Mouse (Mus musculus): ENCODE measurements around the gene Tmem88. TPM values are rescaled to one million over a fixed set of nuclear protein-coding genes. Genes with fewer than 3 reads are reported as not detected.

Gene Tmem88
- polyA plus RNA-seq, 1 experiment from 2014 or later, result 96.5 TPM

DNA sequence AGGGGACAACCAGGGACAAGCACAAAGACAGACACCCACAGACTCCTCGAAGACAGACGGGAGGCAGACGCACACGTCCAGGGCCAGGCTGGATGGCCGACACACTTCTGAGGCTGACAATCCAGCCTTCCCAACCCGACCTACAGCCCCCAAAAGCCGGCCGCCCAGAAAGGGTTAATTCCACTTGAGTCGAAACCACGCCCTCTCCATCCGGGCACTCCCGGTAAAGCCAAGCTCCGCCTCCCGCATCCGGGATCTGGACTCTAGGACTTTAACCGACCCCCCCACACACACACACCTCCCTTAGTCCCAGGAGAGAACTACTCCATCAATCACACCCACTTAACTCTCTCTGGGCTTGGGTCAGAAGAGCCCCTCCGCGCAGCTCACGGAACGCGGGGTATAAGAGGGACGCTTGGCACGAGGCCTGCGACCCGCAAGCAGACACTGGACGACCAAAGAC is 13.1 kb upstream of the Tmem88 start:
- TF ChIP-seq EP300 (IDR thresholded peaks at IDR 0.05), result no peak; the same call in 1 of the 2 replicates
- no peak for TF ChIP-seq CTCF (IDR thresholded peaks at IDR 0.05)
- H3K27me3 ChIP-seq (replicated peaks; ENCODE audit: insufficient read depth, low read length), result no peaks in the 10 kb centered on the region
- ATAC-seq (peak; percentile 62), DNase-seq (ENCODE audit: low spot score) (peak; percentile 98)
- H3K36me3 ChIP-seq (ENCODE audit: insufficient read depth, low read length), result peaks cover 19% of the 10 kb centered on the region
- no peaks in the 10 kb centered on the region for H3K9me3 ChIP-seq (ENCODE audit: low read length)
- H3K4me1 ChIP-seq (ENCODE audit: insufficient read depth, low read depth, low read length), result peaks cover 32% of the 10 kb centered on the region
- H3K27ac ChIP-seq (ENCODE audit: low read length), result peak overlapping the region; percentile 100
- H3K9ac ChIP-seq (replicated peaks; ENCODE audit: low read depth), result peak overlapping the region; percentile 93
- WGBS, result 0% methylated on average over 26 of the region's 26 CpGs
- H3K4me2 ChIP-seq (replicated peaks; ENCODE audit: low read depth, low read length), result peak overlapping the region; percentile 97
- H3K4me3 ChIP-seq (ENCODE audit: low read depth, low read length), result peak overlapping the region; percentile 75

DNA sequence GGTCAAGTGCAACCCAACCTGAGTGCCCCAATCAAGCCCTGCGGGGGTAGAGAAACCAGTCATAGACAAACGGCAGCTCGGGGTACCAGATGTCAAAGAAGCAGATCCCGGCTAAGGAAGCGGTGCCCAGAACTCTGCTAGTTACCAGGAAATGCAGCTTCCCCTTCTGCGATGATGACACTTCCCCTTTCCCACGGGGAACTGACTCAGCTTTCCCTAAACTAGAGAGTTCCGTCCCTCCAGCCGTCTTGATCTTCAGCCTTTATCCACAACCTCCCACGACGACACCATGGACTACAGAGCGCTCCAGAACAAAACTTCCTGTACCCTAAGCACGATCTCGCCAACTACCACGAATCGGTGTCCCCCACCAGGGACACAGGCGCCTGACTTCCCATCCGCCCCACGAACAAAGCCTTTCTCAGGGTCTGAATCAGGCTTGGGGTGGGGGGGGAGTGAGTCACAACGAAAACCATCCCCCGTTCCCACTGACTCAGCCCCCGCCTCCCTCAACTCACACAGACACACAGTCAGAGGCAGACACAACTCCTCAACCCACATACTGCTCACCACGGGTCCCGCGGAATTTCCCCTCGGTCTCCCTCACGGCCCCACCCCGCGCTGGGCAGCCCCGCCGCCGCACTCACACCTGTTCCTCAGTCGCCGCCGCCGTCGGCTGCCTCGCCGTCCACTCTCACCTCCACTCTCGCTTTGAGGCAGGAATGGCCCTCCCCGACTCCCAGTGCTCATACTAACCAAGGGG is 12.5 kb upstream of the Tmem88 start:
- peaks cover 25% of the 10 kb centered on the region for H3K36me3 ChIP-seq (ENCODE audit: insufficient read depth, low read length)
- peak; percentile 92 for DNase-seq (ENCODE audit: low spot score)
- peak overlapping the region; percentile 93 for H3K9ac ChIP-seq (replicated peaks; ENCODE audit: low read depth)
- ATAC-seq, result peak; percentile 20
- peak overlapping the region; percentile 75 for H3K4me3 ChIP-seq (ENCODE audit: low read depth, low read length)
- H3K4me2 ChIP-seq (replicated peaks; ENCODE audit: low read depth, low read length), result peak overlapping the region; percentile 97
- H3K9me3 ChIP-seq (ENCODE audit: low read length), result no peaks in the 10 kb centered on the region
- H3K27me3 ChIP-seq (replicated peaks; ENCODE audit: insufficient read depth, low read length), result no peaks in the 10 kb centered on the region
- peaks cover 32% of the 10 kb centered on the region for H3K4me1 ChIP-seq (ENCODE audit: insufficient read depth, low read depth, low read length)
- peak overlapping the region; percentile 100 for H3K27ac ChIP-seq (ENCODE audit: low read length)
- TF ChIP-seq EP300 (IDR thresholded peaks at IDR 0.05) (peak; percentile 79), CTCF (IDR thresholded peaks at IDR 0.05) (no peak)
- 3% methylated on average over 35 of the region's 41 CpGs for WGBS

DNA sequence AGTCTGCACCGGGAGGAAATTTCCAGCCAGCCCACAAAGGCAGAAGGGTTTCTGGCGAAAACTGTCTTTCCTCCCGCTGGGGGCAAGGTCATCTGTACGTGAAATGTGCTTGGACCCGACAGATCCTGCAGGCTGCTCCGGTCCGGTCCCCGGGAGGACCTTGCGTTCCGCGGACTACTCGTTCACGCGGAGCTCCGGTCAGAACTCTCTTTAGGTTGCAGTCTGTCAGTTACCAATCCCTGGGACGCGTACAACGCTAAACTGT is 11.9 kb upstream of the Tmem88 start:
- 0% methylated on average over 18 of the region's 18 CpGs for WGBS
- no peak for TF ChIP-seq EP300 (IDR thresholded peaks at IDR 0.05)
- no peak for TF ChIP-seq CTCF (IDR thresholded peaks at IDR 0.05)
- peaks cover 30% of the 10 kb centered on the region for H3K4me1 ChIP-seq (ENCODE audit: insufficient read depth, low read depth, low read length)

DNA sequence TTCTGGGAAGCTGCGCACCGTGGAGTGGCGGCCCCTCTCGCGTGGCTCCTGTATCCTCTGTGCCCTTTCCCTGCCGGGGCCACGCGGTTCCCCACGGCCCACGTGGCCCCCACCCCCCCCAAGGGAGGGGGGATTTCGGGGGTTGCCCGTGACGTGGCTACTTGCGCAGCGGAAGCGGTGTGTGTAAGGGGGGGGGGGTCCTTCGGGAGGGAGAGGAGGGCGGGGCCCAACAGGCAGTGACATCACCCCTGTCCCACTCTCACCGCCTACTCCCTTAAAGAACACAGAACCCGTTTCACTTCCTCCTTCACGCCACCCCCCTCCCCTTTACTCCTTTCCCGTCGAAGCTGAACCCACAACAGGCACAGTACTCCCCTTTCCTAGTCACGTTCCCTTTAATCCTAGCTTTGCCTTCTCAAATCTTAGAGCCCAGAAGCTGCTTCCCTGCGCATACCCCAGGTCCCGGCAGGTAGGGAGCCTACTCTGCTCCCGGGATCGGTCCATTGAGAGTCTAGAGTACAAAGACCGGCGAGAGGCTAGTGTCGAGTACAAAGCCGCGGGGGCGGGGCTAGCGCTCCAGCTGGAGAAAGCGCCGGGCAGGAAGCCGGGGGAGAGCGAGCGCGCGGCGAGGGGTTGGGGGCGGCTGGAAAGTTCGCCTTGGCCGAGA is 11.5 kb upstream of the Tmem88 start:
- H3K36me3 ChIP-seq (ENCODE audit: insufficient read depth, low read length), result peaks cover 34% of the 10 kb centered on the region
- peak overlapping the region; percentile 75 for H3K4me3 ChIP-seq (ENCODE audit: low read depth, low read length)
- peak overlapping the region; percentile 97 for H3K4me2 ChIP-seq (replicated peaks; ENCODE audit: low read depth, low read length)
- TF ChIP-seq EP300 (IDR thresholded peaks at IDR 0.05) (peak; percentile 76), CTCF (IDR thresholded peaks at IDR 0.05) (0 out of 2 replicates have a peak, but pooled peaks have one; percentile 1)
- under 1% methylated on average over 34 of the region's 46 CpGs for WGBS
- ATAC-seq (peak; percentile 64), DNase-seq (ENCODE audit: low spot score) (peak; percentile 97)
- H3K9me3 ChIP-seq (ENCODE audit: low read length), result no peaks in the 10 kb centered on the region
- H3K27me3 ChIP-seq (replicated peaks; ENCODE audit: insufficient read depth, low read length), result no peaks in the 10 kb centered on the region
- peak overlapping the region; percentile 93 for H3K9ac ChIP-seq (replicated peaks; ENCODE audit: low read depth)
- peak overlapping the region; percentile 100 for H3K27ac ChIP-seq (ENCODE audit: low read length)
- peaks cover 26% of the 10 kb centered on the region for H3K4me1 ChIP-seq (ENCODE audit: insufficient read depth, low read depth, low read length)

More for the DNA sequence above, 11.9 kb upstream of the Tmem88 start:
- DNase-seq (ENCODE audit: low spot score) (no peak), ATAC-seq (no peak)
- no peaks in the 10 kb centered on the region for H3K27me3 ChIP-seq (replicated peaks; ENCODE audit: insufficient read depth, low read length)
- H3K4me3 ChIP-seq (ENCODE audit: low read depth, low read length), result peak overlapping the region; percentile 75
- H3K4me2 ChIP-seq (replicated peaks; ENCODE audit: low read depth, low read length), result peak overlapping the region; percentile 97
- H3K9me3 ChIP-seq (ENCODE audit: low read length), result no peaks in the 10 kb centered on the region
- H3K27ac ChIP-seq (ENCODE audit: low read length), result peak overlapping the region; percentile 100
- H3K36me3 ChIP-seq (ENCODE audit: insufficient read depth, low read length), result peaks cover 30% of the 10 kb centered on the region
- peak overlapping the region; percentile 93 for H3K9ac ChIP-seq (replicated peaks; ENCODE audit: low read depth)

DNA sequence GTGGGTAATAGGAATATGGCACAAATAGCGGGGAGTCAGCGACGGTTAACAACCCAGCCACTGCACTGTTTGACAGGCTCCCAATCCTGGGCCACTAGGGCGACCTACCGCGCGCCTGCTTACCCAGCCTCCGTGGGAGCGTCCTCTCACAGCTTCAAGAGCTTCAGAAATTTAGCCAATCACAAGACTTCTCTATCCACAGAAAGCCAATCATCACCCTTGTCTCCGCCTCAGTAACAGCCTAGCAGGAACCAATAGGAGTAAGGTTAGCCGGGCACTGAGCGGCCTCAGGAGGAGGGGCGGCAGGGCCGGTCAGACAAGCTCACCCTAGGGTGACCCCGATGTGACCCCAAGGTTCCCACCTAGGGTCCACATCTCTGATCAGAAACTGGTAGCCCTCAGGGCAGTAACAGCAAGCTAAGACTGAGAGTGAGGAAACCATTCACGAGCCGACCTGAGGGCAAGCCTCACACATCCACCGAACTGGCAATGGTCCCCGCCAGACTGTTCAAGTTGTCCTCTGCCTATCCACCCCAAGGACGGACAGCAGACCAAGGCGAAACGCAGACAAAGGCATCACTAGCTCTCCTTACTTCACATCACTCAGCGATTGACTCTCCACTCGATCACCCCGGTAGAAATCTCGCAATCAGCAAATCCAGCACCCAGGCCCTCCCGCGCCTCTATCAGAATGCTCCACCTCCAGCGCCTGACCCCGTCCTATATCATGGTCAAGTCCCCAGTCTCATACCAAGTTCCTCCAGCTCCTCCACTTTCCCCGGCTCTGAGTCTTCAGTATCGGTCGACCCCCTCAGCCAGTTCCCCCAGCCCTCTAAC is 10.7 kb upstream of the Tmem88 start:
- TF ChIP-seq CTCF (IDR thresholded peaks at IDR 0.05) (peak; percentile 24; the same call in 1 of the 2 replicates), EP300 (IDR thresholded peaks at IDR 0.05) (no peak)
- under 1% methylated on average over 33 of the region's 33 CpGs for WGBS
- H3K9me3 ChIP-seq (ENCODE audit: low read length), result no peaks in the 10 kb centered on the region
- peak overlapping the region; percentile 100 for H3K27ac ChIP-seq (ENCODE audit: low read length)
- H3K36me3 ChIP-seq (ENCODE audit: insufficient read depth, low read length), result peaks cover 40% of the 10 kb centered on the region
- H3K4me2 ChIP-seq (replicated peaks; ENCODE audit: low read depth, low read length), result peak overlapping the region; percentile 97
- peak; percentile 70 for ATAC-seq
- H3K27me3 ChIP-seq (replicated peaks; ENCODE audit: insufficient read depth, low read length), result no peaks in the 10 kb centered on the region
- peaks cover 20% of the 10 kb centered on the region for H3K4me1 ChIP-seq (ENCODE audit: insufficient read depth, low read depth, low read length)
- DNase-seq (ENCODE audit: low spot score), result peak; percentile 98
- peak overlapping the region; percentile 93 for H3K9ac ChIP-seq (replicated peaks; ENCODE audit: low read depth)
- peak overlapping the region; percentile 75 for H3K4me3 ChIP-seq (ENCODE audit: low read depth, low read length)

DNA sequence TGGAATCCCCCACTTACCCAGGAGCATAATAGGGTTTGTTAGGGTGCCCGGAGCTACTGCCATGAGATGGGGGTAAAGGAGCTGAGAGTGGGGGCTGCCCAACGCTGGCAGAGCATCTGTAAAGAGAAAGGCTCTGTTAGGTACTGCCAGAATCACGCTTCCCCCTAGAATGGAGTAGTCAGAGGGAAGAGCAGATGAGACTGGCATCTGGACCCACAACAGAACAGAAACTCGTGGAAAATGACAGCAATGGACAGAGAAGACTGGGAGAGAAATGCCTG is 9.6 kb upstream of the Tmem88 start:
- no peak overlapping the region for H3K4me3 ChIP-seq (ENCODE audit: low read depth, low read length)
- ATAC-seq, result no peak
- no peak for DNase-seq (ENCODE audit: low spot score)
- H3K9me3 ChIP-seq (ENCODE audit: low read length), result no peaks in the 10 kb centered on the region
- no peaks in the 10 kb centered on the region for H3K27me3 ChIP-seq (replicated peaks; ENCODE audit: insufficient read depth, low read length)
- peak overlapping the region; percentile 35; the same call in 1 of the 2 replicates for H3K27ac ChIP-seq (ENCODE audit: low read length)
- peak overlapping the region; percentile 97; the same call in 1 of the 2 replicates for H3K4me2 ChIP-seq (replicated peaks; ENCODE audit: low read depth, low read length)
- H3K9ac ChIP-seq (replicated peaks; ENCODE audit: low read depth), result no peak overlapping the region
- 87% methylated on average over 4 of the region's 4 CpGs for WGBS
- peaks cover 15% of the 10 kb centered on the region for H3K4me1 ChIP-seq (ENCODE audit: insufficient read depth, low read depth, low read length)
- no peak for TF ChIP-seq EP300 (IDR thresholded peaks at IDR 0.05)
- no peak for TF ChIP-seq CTCF (IDR thresholded peaks at IDR 0.05)
- H3K36me3 ChIP-seq (ENCODE audit: insufficient read depth, low read length), result peaks cover 44% of the 10 kb centered on the region
